Mouse (Mus musculus) stomach, postnatal 0 days (tissue): Measurements from ENCODE around the gene Rufy1.

Experiments
- CTCF ChIP-seq: IDR thresholded peaks from 2 replicates; pipeline ENCODE4 v1.5.1; 2016; ENCODE audit warnings: antibody characterized with exemption, low read depth, mild to moderate bottlenecking, moderate library complexity
- EP300 ChIP-seq: optimal IDR thresholded peaks from 2 replicates; pipeline ENCODE3; 2016; ENCODE audit warnings: antibody characterized with exemption

GRCm38 (mm10) chr11:50376156-50376790, 54.7 kb downstream of the Rufy1 start:
- no peak for TF ChIP-seq CTCF
- no peak for TF ChIP-seq EP300
